Mouse (Mus musculus): Measurements from ENCODE around the gene Rcl1. TPM values are rescaled to one million over a fixed set of nuclear protein-coding genes. Genes with fewer than 3 reads are reported as not detected.

Gene Rcl1
- total RNA-seq, 2 experiments from 2014 or later, result 5.6 to 5.8 TPM

DNA sequence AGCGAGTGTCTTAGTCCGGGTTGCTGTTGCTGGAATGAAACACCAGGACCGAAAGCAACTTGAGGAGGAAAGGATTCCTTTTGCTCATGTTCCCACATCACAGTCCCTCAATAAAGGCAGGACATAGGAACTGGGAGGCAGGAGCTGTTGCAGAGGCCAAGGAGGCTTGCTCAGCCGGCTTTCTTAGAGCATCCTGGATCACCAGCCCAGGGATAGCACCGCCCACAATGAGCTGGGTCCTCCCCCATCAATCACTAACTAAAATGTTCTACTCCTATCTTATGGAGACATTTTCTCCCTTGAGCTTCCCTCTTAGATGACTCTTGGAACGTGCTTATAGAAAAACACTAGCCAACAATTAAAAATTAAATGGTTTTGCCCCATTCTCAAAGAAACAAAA is 48.4 kb downstream of the Rcl1 start:
- no peak for DNase-seq (ENCODE audit: low spot score)

DNA sequence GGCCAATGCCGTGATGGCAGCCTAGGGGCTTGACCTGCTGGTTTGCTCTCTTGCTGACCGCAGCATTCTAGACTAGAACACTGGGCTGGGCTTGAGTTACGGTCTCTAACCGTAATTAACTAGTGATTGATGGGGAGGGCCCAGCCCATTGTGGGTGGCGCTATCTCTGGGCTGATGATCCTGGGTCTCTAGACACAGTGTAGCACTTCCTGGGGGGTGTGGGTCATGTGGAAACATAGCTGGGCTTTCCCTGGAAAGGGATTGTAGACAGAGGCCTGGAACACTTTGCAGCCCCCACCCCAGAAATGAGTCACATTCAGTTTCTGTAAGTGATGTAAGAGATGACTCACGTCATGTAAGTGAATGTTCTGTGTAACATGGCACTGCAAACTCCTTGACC is 48.9 kb downstream of the Rcl1 start:
- no peak for DNase-seq (ENCODE audit: low spot score)

DNA sequence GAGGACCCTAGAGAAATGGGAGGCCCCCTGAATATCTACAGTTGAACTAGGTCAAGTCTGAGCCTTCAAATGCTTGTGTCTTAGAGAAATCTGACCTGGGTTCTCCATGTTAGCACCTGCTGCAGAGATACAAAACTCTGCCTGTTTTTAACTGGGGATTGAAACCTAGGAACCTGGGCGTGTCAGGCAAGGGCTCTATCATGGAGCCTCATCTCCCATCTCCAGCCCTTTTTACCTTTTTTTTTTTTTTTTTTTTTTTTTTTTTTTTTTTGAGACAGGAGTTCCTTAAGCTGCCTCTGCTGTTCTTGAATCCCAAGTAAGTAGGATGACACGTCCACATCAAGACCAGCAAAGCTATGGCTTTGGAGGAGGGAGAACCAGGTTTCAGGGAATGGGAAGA is 50.3 kb downstream of the Rcl1 start:
- DNase-seq (ENCODE audit: low spot score), result no peak

DNA sequence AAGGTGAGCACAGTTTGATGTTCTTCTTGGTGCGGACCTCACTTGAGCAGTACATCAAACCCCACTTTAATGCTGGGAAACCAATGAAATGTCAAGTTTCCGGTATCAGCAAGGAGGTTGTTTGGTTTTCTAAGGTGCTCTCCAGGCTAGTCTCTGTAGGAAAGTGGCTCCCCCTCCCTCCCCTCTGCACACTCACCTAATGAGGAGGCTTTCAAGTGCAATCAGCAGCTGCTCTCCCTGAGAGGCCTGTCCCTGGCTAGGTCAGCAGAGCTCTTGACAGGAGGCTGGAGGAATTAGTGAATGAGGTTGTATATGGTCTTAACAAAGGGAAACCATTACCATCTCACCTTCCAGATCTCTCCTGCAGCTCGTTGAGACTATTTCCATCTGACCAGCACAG is 54.4 kb downstream of the Rcl1 start:
- no peak for DNase-seq (ENCODE audit: low spot score)

DNA sequence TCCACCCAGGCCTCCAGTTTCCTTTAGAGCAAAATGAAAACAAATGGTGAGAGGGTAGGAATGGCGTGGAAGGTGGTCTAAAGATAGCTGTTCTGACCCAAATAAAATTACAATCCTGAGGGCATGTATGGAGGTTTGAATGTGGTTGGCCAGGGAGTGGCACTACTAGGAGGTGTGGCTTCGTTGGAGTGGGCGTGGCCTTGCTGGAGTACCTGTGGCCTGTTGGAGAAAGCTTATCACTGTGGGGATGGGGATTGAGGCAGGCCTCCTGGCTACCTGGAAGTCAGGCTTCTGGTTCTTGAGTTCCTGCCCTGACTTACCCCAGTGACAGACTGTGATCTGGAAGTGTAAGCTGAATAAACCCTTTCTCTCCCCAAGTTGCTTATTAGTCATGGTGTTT is 55.2 kb downstream of the Rcl1 start:
- DNase-seq (ENCODE audit: low spot score), result no peak

DNA sequence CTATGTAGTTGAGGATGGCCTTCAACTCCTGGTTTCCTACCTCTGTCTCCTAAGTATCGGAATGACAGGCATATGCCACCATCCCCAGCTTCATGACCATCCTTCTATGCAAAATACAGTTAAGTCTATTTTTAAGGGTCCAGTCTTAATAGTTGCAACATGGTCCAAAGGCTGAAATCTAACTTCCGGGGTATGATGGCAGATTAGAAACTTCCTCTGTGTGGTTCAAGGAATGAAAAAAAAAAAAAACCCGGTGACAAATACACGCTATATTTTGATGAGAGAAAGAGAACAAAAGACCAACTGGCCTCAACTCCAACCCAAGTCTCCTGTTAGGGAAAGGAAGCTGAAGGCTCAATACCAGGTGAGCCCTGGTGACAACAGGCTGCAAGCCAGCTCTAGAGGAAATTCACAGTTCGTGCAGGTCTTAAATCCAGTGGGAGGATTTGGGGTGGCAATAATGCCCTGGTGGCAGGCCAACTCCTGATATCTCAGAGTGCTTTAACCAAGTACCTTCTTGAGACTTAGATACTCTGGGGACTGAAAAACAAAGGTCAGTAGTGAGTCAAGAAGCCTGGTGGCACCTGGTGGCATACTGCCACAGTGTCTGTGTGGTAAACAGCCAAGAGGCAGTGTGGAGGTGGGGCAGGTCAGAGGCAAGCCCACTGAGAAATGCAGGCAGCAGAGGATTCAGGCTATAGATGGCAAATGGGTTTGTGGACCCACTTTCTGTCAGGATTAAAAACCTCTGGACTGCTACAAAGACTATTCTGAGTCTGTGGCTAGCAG is 56.7 kb downstream of the Rcl1 start:
- no peak for DNase-seq (ENCODE audit: low spot score)

DNA sequence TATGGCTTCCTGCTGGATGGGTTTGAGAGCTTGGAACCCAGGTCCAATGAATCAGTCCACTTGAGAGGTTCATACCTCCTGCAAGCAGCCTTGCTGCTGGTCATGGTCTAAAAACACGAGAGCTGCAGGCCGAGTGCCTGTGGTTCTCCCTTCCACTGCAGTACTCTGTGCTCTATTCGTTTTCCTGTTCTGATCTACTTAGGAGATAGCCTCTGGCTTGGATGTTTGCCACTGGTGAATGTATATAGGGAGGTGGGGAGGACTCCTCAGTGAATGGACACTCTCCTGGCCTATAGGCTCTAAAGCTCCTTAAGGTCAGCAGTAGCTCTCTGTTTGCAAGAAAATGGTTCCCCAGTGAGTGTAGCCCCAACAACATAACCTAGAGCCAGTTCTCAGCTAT is 57.3 kb downstream of the Rcl1 start:
- no peak for DNase-seq (ENCODE audit: low spot score)

DNA sequence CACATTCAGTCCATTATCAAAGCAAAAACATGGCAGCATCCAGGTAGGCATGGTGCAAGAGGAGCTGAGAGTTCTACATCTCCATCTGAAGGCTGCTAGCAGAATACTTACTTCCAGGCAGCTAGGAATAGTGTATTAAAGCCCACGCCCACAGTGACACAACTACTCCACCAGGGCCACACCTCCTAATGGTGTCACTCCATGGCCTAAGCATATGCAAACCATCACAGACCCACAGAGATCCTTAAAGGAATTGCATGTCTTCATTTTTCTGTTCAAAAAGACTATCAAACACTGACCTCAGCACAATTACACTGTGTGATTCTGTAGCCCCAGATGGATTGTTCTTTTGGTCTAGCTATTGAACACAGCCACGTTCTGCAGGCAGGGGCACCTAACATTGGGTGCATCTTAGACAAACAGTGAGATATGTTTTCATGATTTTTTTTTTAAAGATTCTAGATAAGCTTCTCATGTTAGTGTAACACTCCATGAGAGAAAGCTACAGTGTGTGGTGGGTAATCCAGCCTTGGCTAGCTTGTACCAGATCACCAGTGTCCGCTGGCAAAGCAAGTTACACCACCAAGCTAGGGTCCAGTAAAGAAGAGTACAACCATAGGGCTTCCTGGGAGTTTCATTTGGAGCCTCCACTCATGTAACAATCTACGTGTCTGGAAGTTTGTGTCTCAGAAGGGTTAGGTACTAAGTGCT is 62.8 kb downstream of the Rcl1 start:
- DNase-seq (ENCODE audit: low spot score), result no peak

DNA sequence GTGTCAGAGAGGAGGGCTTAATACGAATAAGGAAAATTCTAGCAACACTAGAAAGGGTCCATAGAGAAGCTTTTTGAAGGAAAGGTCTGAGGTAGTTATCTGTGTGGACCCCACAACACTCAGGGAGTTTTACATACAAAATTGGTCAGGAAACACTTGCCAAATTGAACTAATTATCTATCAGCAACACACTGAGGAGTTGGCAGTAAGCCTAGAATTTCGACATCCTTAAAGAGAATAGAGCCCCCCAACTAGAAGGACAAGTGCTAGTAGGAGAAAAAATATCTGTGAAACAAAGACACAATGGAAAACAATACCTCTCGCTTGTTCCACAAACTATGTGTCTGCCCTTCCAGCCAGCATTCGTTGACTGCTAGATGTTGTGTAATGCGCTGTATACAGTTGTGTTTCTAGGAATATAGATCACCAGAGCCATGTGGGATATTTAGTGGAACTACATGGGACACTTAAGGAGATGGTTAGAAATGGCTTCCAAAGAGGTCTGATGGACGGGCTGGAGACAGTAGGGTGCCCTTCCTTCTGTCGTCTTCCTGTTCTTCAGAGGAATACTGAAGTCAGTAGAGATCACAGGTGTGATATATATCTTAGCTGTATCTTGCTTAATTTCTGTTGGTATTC is 63.5 kb downstream of the Rcl1 start:
- DNase-seq (ENCODE audit: low spot score), result no peak

DNA sequence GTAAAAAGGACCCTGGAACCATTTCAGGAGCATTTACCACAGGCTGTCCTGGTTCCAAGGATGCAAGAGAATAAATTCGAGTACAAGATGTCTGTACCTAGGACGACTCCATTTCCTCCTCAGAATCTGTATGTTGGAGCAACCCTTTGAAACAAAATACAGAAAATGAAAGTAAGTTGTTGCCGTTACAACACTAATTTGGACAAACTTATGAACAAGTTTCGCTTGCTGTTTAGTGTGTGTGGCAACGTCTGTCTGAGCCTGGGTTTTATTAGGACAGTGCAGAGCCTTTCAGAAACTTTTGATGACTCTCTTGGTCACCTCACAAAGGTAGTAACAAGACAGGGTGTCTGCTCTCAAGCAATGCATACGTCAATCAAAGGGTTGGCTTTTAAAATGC is 66.8 kb downstream of the Rcl1 start:
- DNase-seq (ENCODE audit: low spot score), result no peak

DNA sequence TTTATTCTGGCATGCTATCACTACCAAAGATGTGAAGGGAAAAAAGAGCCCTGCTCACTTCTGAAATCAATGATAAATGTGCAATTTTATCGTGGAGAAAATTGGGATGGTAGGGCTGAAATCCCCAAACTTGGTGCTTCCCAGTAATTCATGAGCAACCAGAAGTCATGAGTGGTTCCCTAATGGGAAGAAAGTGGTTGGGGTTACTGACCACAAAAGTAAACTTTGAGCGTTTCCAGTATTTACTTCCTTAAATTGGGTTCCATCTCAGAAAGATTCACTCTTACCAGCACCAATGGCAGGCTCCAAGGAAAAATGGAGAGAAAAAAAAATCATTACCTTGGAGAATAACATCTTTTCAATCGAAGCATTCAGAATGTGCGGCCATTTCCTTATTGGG is 79.2 kb downstream of the Rcl1 start:
- DNase-seq (ENCODE audit: low spot score), result no peak

DNA sequence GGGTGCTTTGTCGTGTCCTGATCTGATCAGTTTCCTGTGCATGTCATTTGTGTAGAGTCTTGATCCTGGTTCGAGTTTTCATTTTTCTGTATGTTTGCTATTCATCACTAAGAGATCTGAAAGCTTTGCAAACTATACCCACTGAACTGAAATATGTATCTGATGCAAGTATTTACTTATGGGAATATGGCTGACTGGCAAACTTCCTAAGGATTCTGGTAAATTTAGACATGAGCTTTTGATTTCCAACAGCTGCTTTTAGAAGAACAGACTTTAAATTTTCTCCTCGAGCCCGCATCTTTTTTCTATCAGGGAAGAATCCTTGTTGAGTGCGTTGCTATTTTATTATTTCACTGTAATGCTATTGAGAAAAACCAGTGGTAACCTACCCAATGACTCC is 81.0 kb downstream of the Rcl1 start:
- DNase-seq (ENCODE audit: low spot score), result no peak

DNA sequence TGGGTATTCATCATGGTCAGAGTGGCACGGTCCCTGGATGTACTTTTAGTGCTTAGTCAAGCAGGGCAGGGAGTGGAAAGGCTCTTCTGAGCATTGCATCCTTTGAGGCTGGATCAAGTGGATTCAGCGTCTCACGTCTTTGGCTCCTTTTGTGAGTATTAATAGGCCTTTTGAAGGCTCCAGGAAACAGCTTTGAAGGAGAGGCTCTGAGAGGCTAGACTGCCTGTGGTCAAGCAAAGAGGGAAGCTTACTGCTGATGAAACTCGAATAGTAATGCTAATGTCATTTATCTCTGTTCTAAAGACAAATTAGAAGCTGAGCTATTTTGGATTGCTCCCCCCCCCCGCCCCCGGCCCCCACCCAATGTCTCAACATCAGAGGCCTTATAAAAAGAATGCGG is 83.9 kb downstream of the Rcl1 start:
- no peak for DNase-seq (ENCODE audit: low spot score)

DNA sequence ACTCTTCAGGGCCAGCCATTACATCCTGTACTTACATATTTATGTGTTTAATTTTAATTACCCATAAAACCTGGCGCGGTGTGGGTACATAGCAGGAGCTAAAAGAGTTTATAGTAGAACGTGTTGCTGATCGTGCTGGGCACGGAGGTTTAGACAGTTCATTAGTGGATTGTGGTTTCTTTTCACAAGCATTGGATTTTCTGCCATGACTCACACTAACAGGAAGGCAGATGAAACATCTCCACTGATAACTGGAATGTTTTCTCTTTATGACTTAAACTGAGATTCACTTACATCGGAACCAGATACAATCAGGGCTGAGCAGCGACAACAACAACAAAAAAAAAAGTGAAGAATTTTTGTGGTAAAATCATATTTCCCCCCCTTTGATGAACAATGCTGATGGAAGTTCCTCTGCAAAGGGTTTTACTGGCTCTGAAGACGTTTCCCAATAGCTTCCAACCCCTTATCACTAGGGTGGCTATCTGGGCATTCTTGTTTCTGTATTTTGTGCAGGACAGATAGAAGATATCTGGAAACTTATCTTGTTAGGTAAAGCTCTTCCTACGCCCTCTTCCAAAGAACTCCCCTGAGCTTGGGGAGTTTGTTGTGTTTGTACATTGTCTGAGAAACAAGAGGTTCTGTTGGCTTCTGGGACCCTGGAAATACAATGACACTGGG is 84.5 kb downstream of the Rcl1 start:
- no peak for DNase-seq (ENCODE audit: low spot score)

DNA sequence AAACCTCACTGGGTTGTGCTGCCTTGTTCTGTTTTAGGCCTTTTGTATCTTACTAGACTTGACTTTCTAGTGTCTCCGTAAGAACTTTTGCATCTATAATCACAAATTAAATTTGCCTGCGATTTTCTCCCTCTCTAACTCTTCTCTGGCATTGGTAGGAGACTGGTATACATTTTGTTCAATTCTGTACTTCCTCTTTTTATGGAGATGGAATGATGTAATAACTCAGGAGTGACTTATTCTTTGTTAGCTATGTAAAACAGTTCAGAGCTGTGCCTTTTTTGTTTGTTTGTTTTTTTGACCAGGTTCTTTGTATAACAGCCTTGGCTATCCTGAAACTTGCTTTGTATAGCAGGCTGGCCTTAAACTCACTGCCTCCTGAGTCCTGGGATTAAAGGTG is 87.7 kb downstream of the Rcl1 start:
- DNase-seq (ENCODE audit: low spot score), result no peak

Small RNA genes lying within 50 kb of the gene (microRNA-seq; reads per million reads assigned to microRNA genes)
- gene Mir101b, result 1,218 reads per million, percentile 85 among the genes with 10 or more reads in this experiment

Other genes with a start within 250 kb of the Rcl1 start
- 1 to 10 TPM; 1.5 to 1.8 TPM for gene Plpp6, start 137.4 kb upstream of the Rcl1 start, total RNA-seq (2021)
- gene 4430402I18Rik, start 133.6 kb upstream of the Rcl1 start, total RNA-seq (2021), result 1 to 10 TPM; 1.1 to 2.9 TPM
- 10 to 100 TPM; 42.2 to 43.5 TPM for gene Cdc37l1, start 111.0 kb upstream of the Rcl1 start, total RNA-seq (2021)
- 10 to 100 TPM; 33.4 to 44.6 TPM for gene Ak3, start 53.4 kb upstream of the Rcl1 start, total RNA-seq (2021)
- gene Jak2, start 150.5 kb downstream of the Rcl1 start, total RNA-seq (2021), result 10 to 100 TPM; 20.0 to 24.5 TPM
- gene Insl6, start 224.0 kb downstream of the Rcl1 start, total RNA-seq (2021), result not detected
- gene Rln1, start 233.3 kb downstream of the Rcl1 start, total RNA-seq (2021), result not detected

Measured in gastrocnemius, adult 18-20 months (tissue).